Mouse (Mus musculus): ENCODE data around the gene Pigk.

DNA sequence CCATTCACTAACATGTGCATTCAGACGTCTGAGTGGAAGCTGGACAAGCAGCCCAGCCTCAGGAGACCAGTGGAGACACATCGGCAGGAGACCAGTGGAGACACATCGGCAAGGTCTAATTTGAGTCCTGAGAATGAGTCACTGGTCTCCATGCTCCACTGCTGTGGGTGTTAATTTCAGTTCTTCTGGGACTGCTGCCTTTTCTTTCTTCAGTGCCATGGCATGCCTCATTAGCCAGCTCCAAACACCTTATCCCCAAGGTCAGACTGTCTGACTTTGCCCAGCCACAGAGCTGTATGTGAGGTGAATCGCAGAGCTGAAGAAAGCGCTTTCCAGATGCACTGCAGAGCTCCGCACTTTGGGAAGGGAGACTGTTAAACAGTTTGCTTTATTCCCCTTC, 127.4 kb downstream of the Pigk start:
- TF ChIP-seq TAL1 (IDR thresholded peaks at IDR 0.05; ENCODE audit: low read length) (no peak), GATA1 (IDR thresholded peaks at IDR 0.05; ENCODE audit: low read length) (no peak)

Data from erythroblast, embryonic 14.5 days (primary cell).